Mouse (Mus musculus): ENCODE results near the gene Efna2. TPM values are rescaled to one million over a fixed set of nuclear protein-coding genes. Genes with fewer than 3 reads are reported as not detected.
A peak's percentile ranks its signal among the peaks of the same experiment; 100 is the strongest.

Efna2 gene
- polyA plus RNA-seq, 1 experiment from 2014 or later: 33.6 TPM

- Histone ChIP-seq H3K4me1 (replicated peaks) (peaks cover 52% of the 10 kb centered on the region), H3K9me3 (no peaks in the 10 kb centered on the region), H3K9ac (peak overlapping the region; percentile 96), H3K4me2 (peak overlapping the region; percentile 79), H3K27ac (replicated peaks) (peak overlapping the region; percentile 97), H3K27me3 (no peaks in the 10 kb centered on the region), H3K4me3 (peak overlapping the region; percentile 77), H3K36me3 (peaks cover 30% of the 10 kb centered on the region)
- WGBS: 4% methylated on average over 29 of the region's 29 CpGs
- ATAC-seq (ENCODE audit: low FRiP score, low read depth): no peak
Measured at GRCm38 (mm10) chr10:80136952-80137625, 42.2 kb upstream of the Efna2 start.

GRCm38 (mm10) chr10:80137626-80138552 lies 41.4 kb upstream of the Efna2 start:
- Histone ChIP-seq H3K9ac (peak overlapping the region; percentile 96), H3K9me3 (no peaks in the 10 kb centered on the region), H3K27me3 (no peaks in the 10 kb centered on the region), H3K4me3 (peak overlapping the region; percentile 77), H3K36me3 (peaks cover 24% of the 10 kb centered on the region), H3K4me1 (replicated peaks) (peaks cover 55% of the 10 kb centered on the region), H3K4me2 (peak overlapping the region; percentile 79), H3K27ac (replicated peaks) (peak overlapping the region; percentile 97)
- 3% methylated on average over 32 of the region's 33 CpGs for whole genome bisulfite sequencing
- ATAC-seq (ENCODE audit: low FRiP score, low read depth): no peak

GRCm38 (mm10) chr10:80138553-80139438 lies 40.5 kb upstream of the Efna2 start, which contains the start of gene Atp5d:
Atp5d (plus strand) TSS chr10:80138632.
- Histone ChIP-seq H3K9me3 (no peaks in the 10 kb centered on the region), H3K4me1 (replicated peaks) (peaks cover 58% of the 10 kb centered on the region), H3K9ac (peak within 1 kb of the TSS; percentile 96), H3K4me3 (peak within 1 kb of the TSS; percentile 77), H3K4me2 (peak within 1 kb of the TSS; percentile 79), H3K36me3 (peaks cover 17% of the 10 kb centered on the region), H3K27ac (replicated peaks) (peak within 1 kb of the TSS; percentile 97), H3K27me3 (no peaks in the 10 kb centered on the region)
- 0% methylated on average over 63 of the region's 94 CpGs for WGBS
- peak; percentile 13 for ATAC-seq (ENCODE audit: low FRiP score, low read depth)

GRCm38 (mm10) chr10:80139439-80139775 lies 39.9 kb upstream of the Efna2 start:
- Histone ChIP-seq H3K36me3 (peaks cover 19% of the 10 kb centered on the region), H3K9me3 (no peaks in the 10 kb centered on the region), H3K9ac (peak overlapping the region; percentile 96), H3K27me3 (no peaks in the 10 kb centered on the region), H3K4me2 (peak overlapping the region; percentile 79), H3K4me3 (peak overlapping the region; percentile 77), H3K4me1 (replicated peaks) (peaks cover 63% of the 10 kb centered on the region), H3K27ac (replicated peaks) (peak overlapping the region; percentile 97)
- no peak for ATAC-seq (ENCODE audit: low FRiP score, low read depth)
- WGBS: under 1% methylated on average over 10 of the region's 10 CpGs

- no peak overlapping the region for H3K4me3 ChIP-seq
- H3K4me2 ChIP-seq: no peak overlapping the region; the same call in 1 of the 2 replicates
- no peaks in the 10 kb centered on the region for H3K27me3 ChIP-seq
- H3K4me1 ChIP-seq (replicated peaks): peaks cover 63% of the 10 kb centered on the region
- peak overlapping the region; percentile 97; the same call in 1 of the 2 replicates for H3K27ac ChIP-seq (replicated peaks)
- H3K9me3 ChIP-seq: no peaks in the 10 kb centered on the region
- no peak overlapping the region for H3K9ac ChIP-seq
- ATAC-seq (ENCODE audit: low FRiP score, low read depth): no peak
- 72% methylated on average over 11 of the region's 11 CpGs for WGBS
- H3K36me3 ChIP-seq: peaks cover 22% of the 10 kb centered on the region
Measured at GRCm38 (mm10) chr10:80139975-80140665, 39.2 kb upstream of the Efna2 start.

GRCm38 (mm10) chr10:80140666-80141035 lies 38.6 kb upstream of the Efna2 start, which contains the start of gene Cbarp:
Cbarp (minus strand) TSS chr10:80140835.
- no peak for ATAC-seq (ENCODE audit: low FRiP score, low read depth)
- peaks cover 67% of the 10 kb centered on the region for H3K4me1 ChIP-seq (replicated peaks)
- H3K27ac ChIP-seq (replicated peaks): peak within 1 kb of the TSS; percentile 97
- H3K9me3 ChIP-seq: no peaks in the 10 kb centered on the region
- peak within 1 kb of the TSS; percentile 84 for H3K4me3 ChIP-seq
- 69% methylated on average over 10 of the region's 10 CpGs for WGBS
- H3K36me3 ChIP-seq: peaks cover 21% of the 10 kb centered on the region
- no peaks in the 10 kb centered on the region for H3K27me3 ChIP-seq
- peak within 1 kb of the TSS; percentile 85 for H3K4me2 ChIP-seq
- peak within 1 kb of the TSS; percentile 96 for H3K9ac ChIP-seq

GRCm38 (mm10) chr10:80141243-80141642 lies 38.0 kb upstream of the Efna2 start:
- peak overlapping the region; percentile 84 for H3K4me3 ChIP-seq
- peaks cover 67% of the 10 kb centered on the region for H3K4me1 ChIP-seq (replicated peaks)
- no peaks in the 10 kb centered on the region for H3K9me3 ChIP-seq
- H3K27me3 ChIP-seq: no peaks in the 10 kb centered on the region
- peak overlapping the region; percentile 85 for H3K4me2 ChIP-seq
- H3K27ac ChIP-seq (replicated peaks): peak overlapping the region; percentile 92
- peaks cover 16% of the 10 kb centered on the region for H3K36me3 ChIP-seq
- under 1% methylated on average over 29 of the region's 29 CpGs for WGBS
- H3K9ac ChIP-seq: peak overlapping the region; percentile 41
- peak; percentile 67 for ATAC-seq (ENCODE audit: low FRiP score, low read depth)

- Histone ChIP-seq H3K27ac (replicated peaks) (peak overlapping the region; percentile 92), H3K36me3 (peaks cover 16% of the 10 kb centered on the region), H3K4me1 (replicated peaks) (peaks cover 62% of the 10 kb centered on the region), H3K9ac (peak overlapping the region; percentile 97), H3K27me3 (no peaks in the 10 kb centered on the region), H3K4me3 (peak overlapping the region; percentile 84), H3K9me3 (no peaks in the 10 kb centered on the region), H3K4me2 (peak overlapping the region; percentile 85)
- ATAC-seq (ENCODE audit: low FRiP score, low read depth): peak; percentile 85
- WGBS: under 1% methylated on average over 42 of the region's 43 CpGs
Measured at GRCm38 (mm10) chr10:80141786-80142529, 37.3 kb upstream of the Efna2 start.

GRCm38 (mm10) chr10:80142530-80142925 lies 36.8 kb upstream of the Efna2 start:
- no peaks in the 10 kb centered on the region for H3K27me3 ChIP-seq
- peaks cover 59% of the 10 kb centered on the region for H3K4me1 ChIP-seq (replicated peaks)
- 0% methylated on average over 15 of the region's 15 CpGs for WGBS
- H3K27ac ChIP-seq (replicated peaks): peak overlapping the region; percentile 92
- H3K9me3 ChIP-seq: no peaks in the 10 kb centered on the region
- ATAC-seq (ENCODE audit: low FRiP score, low read depth): no peak
- H3K36me3 ChIP-seq: peaks cover 16% of the 10 kb centered on the region
- H3K4me3 ChIP-seq: peak overlapping the region; percentile 84
- H3K4me2 ChIP-seq: peak overlapping the region; percentile 85
- H3K9ac ChIP-seq: peak overlapping the region; percentile 97

GRCm38 (mm10) chr10:80143664-80144063 lies 35.6 kb upstream of the Efna2 start:
- ATAC-seq (ENCODE audit: low FRiP score, low read depth): no peak
- Histone ChIP-seq H3K27ac (replicated peaks) (no peak overlapping the region), H3K4me2 (peak overlapping the region; percentile 85; the same call in 1 of the 2 replicates), H3K36me3 (peaks cover 16% of the 10 kb centered on the region), H3K4me3 (no peak overlapping the region), H3K4me1 (replicated peaks) (peaks cover 55% of the 10 kb centered on the region), H3K9me3 (no peaks in the 10 kb centered on the region), H3K27me3 (no peaks in the 10 kb centered on the region), H3K9ac (no peak overlapping the region)
- WGBS: 87% methylated on average over 7 of the region's 7 CpGs

Measured in hindbrain, embryonic 15.5 days (tissue).